In the genomic region with DNA sequence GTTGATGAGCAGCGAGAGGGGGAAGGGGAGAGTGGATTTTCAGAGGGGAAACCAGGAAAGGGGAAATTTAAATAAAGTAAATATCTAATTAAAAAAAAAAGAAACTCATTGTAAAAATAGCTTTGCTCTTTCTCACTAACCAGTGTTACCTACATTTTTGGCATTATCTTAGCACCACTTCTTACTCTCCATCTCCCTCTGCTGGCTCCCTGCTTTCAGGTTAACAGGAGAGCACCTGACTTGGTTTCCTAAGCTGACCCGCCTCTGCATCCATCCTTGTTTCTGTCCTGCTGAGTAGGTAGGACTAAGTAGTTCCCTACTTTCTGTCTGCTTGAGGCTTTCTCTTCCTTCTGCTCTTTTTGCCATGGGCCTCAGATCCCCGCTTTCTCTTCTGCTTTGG, we compare ENCODE assay signal across 16 mouse cellular contexts.
DNase-seq lines count a peak whose midpoint lies in the region; ATAC-seq and TF ChIP-seq lines count a peak whose summit lies in the region.
"Had no signal": no experiment of that assay in that cellular context is flagged by ENCODE, and none has a peak within 500 bp of the region (broad histone marks: within the 10 kb centered on the region; RNA-seq: fewer than 3 reads in every experiment).

No protein-coding gene starts in this region.

- no peaks in the 10 kb centered on the region for H3K9me3 ChIP-seq in lung, embryonic 14.5 days (ENCODE audit: low read depth, low read length)
- no peaks in the 10 kb centered on the region for H3K9me3 ChIP-seq in MEL (replicated peaks; ENCODE audit: insufficient read depth, low read length)
- no peaks in the 10 kb centered on the region for H3K9me3 ChIP-seq in liver, postnatal 0 days (ENCODE audit: low read length)
- H3K9me3 ChIP-seq: forebrain, embryonic 10.5 days; heart, embryonic 13.5 days; hindbrain, embryonic 15.5 days; limb, embryonic 13.5 days; neural tube, embryonic 15.5 days had no signal

- intact Hi-C loops in heart, adult 2 months (cut with DNase I): no loop called here

- no peak for TF ChIP-seq POLR2A in heart, adult 2 months (IDR thresholded peaks at IDR 0.05; ENCODE audit: insufficient read depth, low read depth, low read length)
- no peak for TF ChIP-seq POLR2A in lung, adult 2 months (IDR thresholded peaks at IDR 0.05; ENCODE audit: borderline replicate concordance, extremely low read depth, low read depth, low read length)
- TF ChIP-seq POLR2A in MEL (IDR thresholded peaks at IDR 0.05; ENCODE audit: control insufficient read depth in 1 of 2, insufficient read depth in 1 of 2, low read depth in 1 of 2, low read length in 2 of 2, poor library complexity in 1 of 2): no peak

- no peak overlapping the region for H3K27ac ChIP-seq in heart, adult 2 months
- no peak overlapping the region for H3K27ac ChIP-seq in lung, embryonic 14.5 days (ENCODE audit: low read depth)
- no peak overlapping the region for H3K27ac ChIP-seq in MEL (ENCODE audit: control insufficient read depth, low read depth, low read length)
- no peak overlapping the region for H3K27ac ChIP-seq in liver, postnatal 0 days (ENCODE audit: low read depth)
- H3K27ac ChIP-seq: forebrain, embryonic 10.5 days; heart, embryonic 13.5 days; hindbrain, embryonic 15.5 days; limb, embryonic 13.5 days; neural tube, embryonic 15.5 days had no signal

- H3K4me2 ChIP-seq in lung, embryonic 14.5 days: no peak overlapping the region
- no peak overlapping the region for H3K4me2 ChIP-seq in liver, postnatal 0 days (ENCODE audit: low read depth, low read length)
- H3K4me2 ChIP-seq: heart, embryonic 13.5 days; hindbrain, embryonic 15.5 days; limb, embryonic 13.5 days; neural tube, embryonic 15.5 days had no signal

- WGBS in heart, adult 2 months: 74% methylated on average over 3 of the region's 3 CpGs
- WGBS in lung, embryonic 14.5 days: 70% methylated on average over 3 of the region's 3 CpGs
- WGBS in lung, adult 2 months: 78% methylated on average over 3 of the region's 3 CpGs
- 59% methylated on average over 3 of the region's 3 CpGs for WGBS in liver, postnatal 0 days (ENCODE audit: insufficient replicate concordance)

- TF ChIP-seq RAD21 in MEL (IDR thresholded peaks at IDR 0.05; ENCODE audit: low read depth, low read length): peak; percentile 21

- H3K36me3 ChIP-seq in heart, adult 2 months (ENCODE audit: control insufficient read depth, insufficient read depth, low read length): no peaks in the 10 kb centered on the region
- no peaks in the 10 kb centered on the region for H3K36me3 ChIP-seq in lung, embryonic 14.5 days (ENCODE audit: insufficient read depth)
- no peaks in the 10 kb centered on the region for H3K36me3 ChIP-seq in MEL (ENCODE audit: control insufficient read depth in 1 of 2, insufficient read depth in 2 of 2, low read length in 2 of 2)
- H3K36me3 ChIP-seq in liver, postnatal 0 days (replicated peaks; ENCODE audit: insufficient read depth, low read length): no peaks in the 10 kb centered on the region
- H3K36me3 ChIP-seq: forebrain, embryonic 10.5 days; heart, embryonic 13.5 days; hindbrain, embryonic 15.5 days; limb, embryonic 13.5 days; neural tube, embryonic 15.5 days had no signal

- no peak for DNase-seq in heart, adult 2 months
- no peak for DNase-seq in heart, adult 11 months
- no peak for DNase-seq in lung, embryonic 14.5 days
- no peak for DNase-seq in lung, adult 2 months
- DNase-seq in MEL (ENCODE audit: low read depth, low spot score): no peak
- DNase-seq in liver, postnatal 0 days: no peak
- DNase-seq in ovary, postnatal 14 days (ENCODE audit: low spot score): no peak
- no peak for DNase-seq in gastrocnemius, postnatal 25 days
- DNase-seq: cerebellum, adult 8-10 months; layer of hippocampus, postnatal 36 days; right cerebral cortex, adult 18-20 months had no signal

- no peak overlapping the region for H3K9ac ChIP-seq in heart, adult 2 months (ENCODE audit: low read depth, low read length)
- H3K9ac ChIP-seq in lung, embryonic 14.5 days: no peak overlapping the region
- no peak overlapping the region for H3K9ac ChIP-seq in MEL (ENCODE audit: control insufficient read depth, low read depth, low read length, poor library complexity, severe bottlenecking)
- no peak overlapping the region for H3K9ac ChIP-seq in liver, postnatal 0 days (replicated peaks)
- H3K9ac ChIP-seq: heart, embryonic 13.5 days; hindbrain, embryonic 15.5 days; limb, embryonic 13.5 days; neural tube, embryonic 15.5 days had no signal

- no peak for TF ChIP-seq EP300 in heart, adult 2 months (IDR thresholded peaks at IDR 0.05; ENCODE audit: insufficient read depth, low read depth, low read length)
- TF ChIP-seq EP300 in MEL (IDR thresholded peaks at IDR 0.05; ENCODE audit: low read depth in 1 of 2, low read length in 2 of 2): no peak
- no peak for TF ChIP-seq EP300 in liver, postnatal 0 days (IDR thresholded peaks at IDR 0.05; ENCODE audit: low read depth)

- H3K27me3 ChIP-seq in heart, adult 2 months (ENCODE audit: control insufficient read depth, insufficient read depth, low read length): no peaks in the 10 kb centered on the region
- H3K27me3 ChIP-seq in lung, embryonic 14.5 days (ENCODE audit: insufficient read depth, low read length): no peaks in the 10 kb centered on the region
- H3K27me3 ChIP-seq in MEL (ENCODE audit: control insufficient read depth in 1 of 2, insufficient read depth in 2 of 2, low read length in 2 of 2): no peaks in the 10 kb centered on the region
- H3K27me3 ChIP-seq in liver, postnatal 0 days (ENCODE audit: insufficient read depth, low read length): no peaks in the 10 kb centered on the region
- H3K27me3 ChIP-seq: heart, embryonic 13.5 days; hindbrain, embryonic 15.5 days; limb, embryonic 13.5 days; neural tube, embryonic 15.5 days had no signal

- no peak overlapping the region for H3K4me3 ChIP-seq in heart, adult 2 months
- no peak overlapping the region for H3K4me3 ChIP-seq in lung, embryonic 14.5 days (ENCODE audit: low read depth, low read length)
- no peak overlapping the region for H3K4me3 ChIP-seq in lung, adult 2 months (replicated peaks; ENCODE audit: extremely low read depth, low read depth, low read length)
- H3K4me3 ChIP-seq in MEL (ENCODE audit: control insufficient read depth in 1 of 2, insufficient read depth in 1 of 2, low read depth in 2 of 2, low read length in 2 of 2): no peak overlapping the region
- H3K4me3 ChIP-seq in liver, postnatal 0 days (ENCODE audit: low read depth, low read length): no peak overlapping the region
- H3K4me3 ChIP-seq: forebrain, embryonic 10.5 days; heart, embryonic 13.5 days; hindbrain, embryonic 15.5 days; limb, embryonic 13.5 days; neural tube, embryonic 15.5 days had no signal

- TF ChIP-seq CTCF in heart, adult 2 months (IDR thresholded peaks at IDR 0.05): peak; percentile 46
- TF ChIP-seq CTCF in lung, embryonic 14.5 days (IDR thresholded peaks at IDR 0.05; ENCODE audit: low read depth): peak; percentile 36
- no peak for TF ChIP-seq CTCF in lung, adult 2 months (IDR thresholded peaks at IDR 0.05; ENCODE audit: insufficient read depth, low read length)
- TF ChIP-seq CTCF in MEL (IDR thresholded peaks at IDR 0.05 in 2 of 3, conservative IDR thresholded peaks at IDR 0.05 in 1 of 3; ENCODE audit: control insufficient read depth in 1 of 3, insufficient read depth in 1 of 3, low read depth in 2 of 3, low read length in 3 of 3, poor library complexity in 1 of 3, severe bottlenecking in 1 of 3): peak in 1 of 3 experiments; percentile 38; a peak in 2 of 6 replicates
- TF ChIP-seq CTCF in liver, postnatal 0 days (IDR thresholded peaks at IDR 0.05; ENCODE audit: low read depth): peak; percentile 24

- ATAC-seq in lung, embryonic 14.5 days (ENCODE audit: insufficient read depth): no peak
- no peak for ATAC-seq in liver, postnatal 0 days

- no peaks in the 10 kb centered on the region for H3K79me2 ChIP-seq in heart, adult 2 months (replicated peaks; ENCODE audit: control insufficient read depth, insufficient read depth, low read length)
- no peaks in the 10 kb centered on the region for H3K79me2 ChIP-seq in MEL (ENCODE audit: control insufficient read depth, insufficient read depth, low read length, poor library complexity)

- no peaks in the 10 kb centered on the region for H3K4me1 ChIP-seq in heart, adult 2 months (ENCODE audit: control insufficient read depth, insufficient read depth, low read length)
- no peaks in the 10 kb centered on the region for H3K4me1 ChIP-seq in lung, embryonic 14.5 days (ENCODE audit: insufficient read depth)
- H3K4me1 ChIP-seq in lung, adult 2 months (ENCODE audit: control insufficient read depth, insufficient read depth, low read length): no peaks in the 10 kb centered on the region
- no peaks in the 10 kb centered on the region for H3K4me1 ChIP-seq in MEL (ENCODE audit: control insufficient read depth in 1 of 2, insufficient read depth in 2 of 2, low read length in 2 of 2)
- no peaks in the 10 kb centered on the region for H3K4me1 ChIP-seq in liver, postnatal 0 days (ENCODE audit: insufficient read depth)
- H3K4me1 ChIP-seq: heart, embryonic 13.5 days had no signal

TF ChIP-seq in MEL, 35 proteins besides CTCF, POLR2A, EP300 and RAD21:
- TF ChIP-seq SIN3A (IDR thresholded peaks at IDR 0.05; ENCODE audit: low read length) (no peak), ZKSCAN1 (IDR thresholded peaks at IDR 0.05; ENCODE audit: low read depth, low read length) (no peak), CHD1 (IDR thresholded peaks at IDR 0.05; ENCODE audit: low read depth, low read length) (no peak), ZNF384 (IDR thresholded peaks at IDR 0.05; ENCODE audit: low read depth, low read length) (no peak), ETS1 (IDR thresholded peaks at IDR 0.05; ENCODE audit: low read depth, low read length) (no peak), RCOR1 (IDR thresholded peaks at IDR 0.05; ENCODE audit: low read depth, low read length) (no peak), MYC (IDR thresholded peaks at IDR 0.05; ENCODE audit: low read depth, low read length) (no peak), SMC3 (IDR thresholded peaks at IDR 0.05; ENCODE audit: low read depth, low read length) (peak; percentile 56), USF2 (IDR thresholded peaks at IDR 0.05; ENCODE audit: borderline replicate concordance in 1 of 2, insufficient read depth in 1 of 2, low read depth in 1 of 2, low read length in 2 of 2) (no peak)
TF ChIP-seq in MEL: peak in this region for 1.
